Mouse (Mus musculus) embryo, embryonic 10.5 days (tissue): Measurements from ENCODE around the gene 1700020D05Rik.

Source experiments
- DNase-seq: peaks from one replicate; pipeline ENCODE4 v3.0.0-alpha.2; 2015; ENCODE audit warnings: low spot score

Gene 1700020D05Rik

GRCm38 (mm10) chr19:5475069-5475714 lies 28.4 kb downstream of the 1700020D05Rik start:
- peak; percentile 36 for DNase-seq

GRCm38 (mm10) chr19:5474281-5475068 lies 29.1 kb downstream of the 1700020D05Rik start:
- DNase-seq = peak; percentile 49

GRCm38 (mm10) chr19:5473720-5474119 lies 29.9 kb downstream of the 1700020D05Rik start, which contains the start of gene Efemp2:
Gene Efemp2 (plus strand): TSS chr19:5473954.
- DNase-seq = peak; percentile 89

- no peak for DNase-seq
These were observed 30.7 kb downstream of the 1700020D05Rik start for GRCm38 (mm10) chr19:5472857-5473256.

GRCm38 (mm10) chr19:5471846-5472245 lies 31.7 kb downstream of the 1700020D05Rik start:
- no peak for DNase-seq

GRCm38 (mm10) chr19:5468374-5468773 lies 35.2 kb downstream of the 1700020D05Rik start, which contains the start of gene Ctsw:
Gene Ctsw (minus strand): TSS chr19:5468507.
- no peak for DNase-seq

GRCm38 (mm10) chr19:5466916-5467500 lies 36.6 kb downstream of the 1700020D05Rik start:
- no peak for DNase-seq

- no peak for DNase-seq
These were observed 38.5 kb downstream of the 1700020D05Rik start for GRCm38 (mm10) chr19:5465037-5465436.

- peak; percentile 87 for DNase-seq
These were observed 39.6 kb downstream of the 1700020D05Rik start for GRCm38 (mm10) chr19:5463791-5464562.

GRCm38 (mm10) chr19:5463212-5463611 lies 40.4 kb downstream of the 1700020D05Rik start:
- no peak for DNase-seq

- DNase-seq = no peak
These were observed 42.2 kb downstream of the 1700020D05Rik start for GRCm38 (mm10) chr19:5461411-5461810.

- DNase-seq = peak; percentile 95
These were observed 43.1 kb downstream of the 1700020D05Rik start, which contains the start of gene Fibp for GRCm38 (mm10) chr19:5460465-5460911. Gene Fibp (plus strand): TSS chr19:5460615.

- no peak for DNase-seq
These were observed 43.7 kb downstream of the 1700020D05Rik start for GRCm38 (mm10) chr19:5459896-5460295.

GRCm38 (mm10) chr19:5459019-5459418 lies 44.6 kb downstream of the 1700020D05Rik start:
- DNase-seq = no peak

GRCm38 (mm10) chr19:5457746-5458442 lies 45.7 kb downstream of the 1700020D05Rik start, which contains the start of gene Ccdc85b:
Gene Ccdc85b (minus strand): TSS chr19:5457894.
- DNase-seq = no peak

GRCm38 (mm10) chr19:5456922-5457745 lies 46.5 kb downstream of the 1700020D05Rik start:
- peak; percentile 98 for DNase-seq

- peak; percentile 44 for DNase-seq
These were observed 47.2 kb downstream of the 1700020D05Rik start for GRCm38 (mm10) chr19:5456241-5456921.

- DNase-seq = no peak
These were observed 48.0 kb downstream of the 1700020D05Rik start for GRCm38 (mm10) chr19:5455568-5455967.

- DNase-seq = no peak
These were observed 48.5 kb downstream of the 1700020D05Rik start for GRCm38 (mm10) chr19:5455037-5455436.
